Mouse (Mus musculus) spleen, adult 18-20 months (tissue): ENCODE results near the gene Susd3.

Experiments
- DNase-seq, 2 experiments: peaks; one replicate each; pipeline ENCODE4 v3.0.0; 2022; ENCODE audit warnings: mixed read lengths in 2 of 2

Susd3 gene

DNA sequence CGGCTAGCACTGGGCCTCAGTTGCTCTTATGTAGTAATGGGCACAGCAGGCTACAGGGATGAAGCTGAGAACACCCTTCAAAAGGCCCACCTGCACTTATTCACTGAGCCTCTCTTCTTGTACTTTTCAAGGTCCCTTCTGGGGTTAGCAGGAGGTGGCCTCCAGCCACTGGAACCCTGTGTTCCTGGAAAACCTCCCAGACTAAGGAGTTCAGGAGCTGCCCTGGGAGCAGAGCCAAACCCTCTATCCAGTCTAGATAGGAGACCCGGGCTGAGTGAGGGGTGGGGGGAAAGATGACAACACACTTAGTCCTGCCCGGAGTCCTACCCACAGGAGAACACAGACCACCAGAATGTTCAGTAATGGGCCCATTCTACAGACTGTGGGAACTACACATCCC lies 2.5 kb downstream of the Susd3 start:
- DNase-seq, result no peak

DNA sequence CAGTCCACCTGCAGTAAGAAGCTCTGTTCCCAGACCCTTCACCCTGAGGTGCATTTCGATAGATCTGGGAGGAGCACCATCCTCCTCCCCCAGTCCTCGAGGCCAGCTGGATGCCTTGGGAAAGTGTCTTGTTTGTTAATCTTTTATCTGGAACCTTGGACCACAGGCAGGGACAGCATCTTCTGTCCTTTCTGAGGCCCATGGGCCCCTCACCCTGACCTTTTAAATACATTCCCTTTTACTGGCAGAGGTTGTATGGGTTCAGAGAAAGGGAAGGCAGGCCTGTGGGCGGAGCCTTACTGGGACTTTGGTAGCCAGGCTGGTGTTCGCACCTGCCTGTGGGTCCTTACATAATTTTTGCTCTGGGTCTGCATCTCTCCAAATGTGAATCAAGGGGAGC lies 3.3 kb downstream of the Susd3 start:
- DNase-seq, result no peak

DNA sequence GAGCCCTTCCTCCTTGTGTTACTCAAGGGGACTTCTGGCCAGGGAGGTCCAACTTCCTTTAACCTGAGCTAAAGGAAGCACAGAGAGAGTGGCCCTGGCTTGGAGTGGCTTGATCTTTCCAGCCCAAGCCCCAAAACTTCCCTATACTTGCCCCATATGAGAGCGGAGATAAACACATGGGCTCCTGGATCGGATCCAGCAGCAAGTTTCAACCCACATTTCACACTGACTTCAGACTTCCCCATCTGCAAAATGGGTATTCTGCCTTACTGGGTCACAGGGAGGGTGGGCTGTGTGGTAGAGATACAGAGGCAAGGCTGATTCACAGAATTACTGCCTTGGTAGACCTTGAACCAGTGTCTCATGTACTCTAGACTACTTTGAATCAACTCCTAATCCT lies 5.0 kb downstream of the Susd3 start:
- no peak for DNase-seq

DNA sequence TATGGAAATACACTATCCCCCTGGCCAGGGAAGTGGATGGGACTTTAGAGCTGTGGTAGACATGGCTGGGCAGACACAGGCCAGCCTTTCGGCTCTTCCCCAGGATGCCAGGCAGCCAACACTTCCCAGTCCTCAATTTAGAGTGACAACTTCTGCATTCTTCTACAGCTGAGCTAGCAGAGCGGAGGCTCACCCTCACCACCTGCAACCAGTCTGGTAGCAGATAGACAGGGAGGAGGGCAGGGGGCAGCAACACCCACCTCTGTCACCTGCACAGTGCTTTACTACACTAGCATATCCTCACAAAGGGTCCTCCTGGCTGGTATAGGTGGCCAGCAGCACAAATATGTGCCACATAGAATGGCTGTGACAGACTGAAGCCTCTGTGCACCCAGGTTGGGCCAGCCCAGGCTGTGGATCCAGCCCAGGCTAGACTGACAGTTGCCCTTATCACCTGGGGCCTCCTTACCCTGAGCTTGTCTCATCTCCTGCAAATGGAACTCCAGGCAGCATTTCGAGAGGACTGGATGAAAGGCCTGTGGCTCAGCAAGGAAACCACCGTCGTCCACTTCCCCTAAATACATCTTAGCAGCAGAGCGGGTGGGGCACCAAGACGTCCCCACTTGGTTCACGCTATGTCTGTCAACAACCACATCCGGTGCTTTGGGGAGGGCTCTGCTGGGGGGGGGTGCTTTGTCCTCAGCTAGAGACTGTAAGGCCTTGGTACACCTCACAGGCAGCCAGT lies 6.0 kb downstream of the Susd3 start:
- peak; percentile 65 to 82 for DNase-seq

DNA sequence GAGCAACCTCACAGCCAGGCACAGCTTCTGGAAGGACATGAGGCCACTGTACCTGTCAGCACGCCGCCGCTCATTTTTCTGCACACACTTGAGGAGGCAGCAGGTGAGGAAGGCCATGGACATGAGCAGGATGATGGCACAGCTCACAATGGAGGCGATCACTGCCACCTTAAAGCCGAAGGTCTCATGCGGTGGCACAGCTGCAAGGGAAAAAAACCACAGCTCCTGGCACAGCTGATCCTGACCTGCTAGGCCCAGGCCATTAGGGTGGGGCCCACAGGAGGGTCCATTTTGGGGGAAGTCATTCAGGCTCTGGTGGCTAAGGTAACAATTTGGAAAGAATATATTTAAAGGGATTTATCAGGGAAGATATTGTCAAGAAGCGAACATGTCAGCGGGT lies 9.8 kb downstream of the Susd3 start:
- no peak for DNase-seq

DNA sequence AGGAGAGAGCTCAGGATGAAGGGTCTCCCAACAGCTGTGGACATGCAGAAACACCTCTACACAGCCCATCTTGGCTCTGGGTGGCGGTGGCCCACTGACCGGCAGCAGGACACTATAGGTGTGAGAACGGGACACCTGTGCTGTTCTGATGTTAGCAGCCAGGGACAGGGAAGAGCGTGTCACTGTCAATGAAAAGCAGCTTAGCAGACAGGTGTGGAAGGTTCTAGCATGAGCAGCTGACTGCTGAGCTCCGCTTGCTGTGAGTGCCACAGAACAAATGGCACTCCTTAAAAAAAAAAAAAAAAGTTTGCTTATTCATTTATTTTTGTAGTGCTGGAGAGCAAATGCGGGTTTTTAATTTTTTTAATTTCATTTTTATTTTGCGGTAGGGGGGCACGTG lies 10.9 kb downstream of the Susd3 start:
- no peak for DNase-seq

DNA sequence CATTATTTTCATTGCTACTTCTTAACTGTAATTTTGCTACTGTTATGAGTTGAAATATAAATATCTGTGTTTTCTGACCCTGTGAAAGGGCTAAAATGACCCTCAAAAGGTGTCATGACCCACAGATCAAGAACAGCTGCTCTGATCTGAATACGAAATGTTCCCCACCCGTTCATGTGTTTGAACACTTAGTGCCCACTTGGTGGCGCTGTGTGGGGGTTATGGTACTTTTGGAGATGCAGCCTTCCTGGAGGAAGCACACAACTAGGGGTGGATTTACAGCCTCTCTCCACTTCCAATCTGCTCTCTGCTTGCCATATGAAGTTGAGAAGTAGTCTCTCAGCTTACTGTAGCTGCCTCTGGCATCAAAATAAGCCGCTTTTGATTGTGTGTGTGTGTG lies 13.8 kb downstream of the Susd3 start:
- DNase-seq, result no peak

DNA sequence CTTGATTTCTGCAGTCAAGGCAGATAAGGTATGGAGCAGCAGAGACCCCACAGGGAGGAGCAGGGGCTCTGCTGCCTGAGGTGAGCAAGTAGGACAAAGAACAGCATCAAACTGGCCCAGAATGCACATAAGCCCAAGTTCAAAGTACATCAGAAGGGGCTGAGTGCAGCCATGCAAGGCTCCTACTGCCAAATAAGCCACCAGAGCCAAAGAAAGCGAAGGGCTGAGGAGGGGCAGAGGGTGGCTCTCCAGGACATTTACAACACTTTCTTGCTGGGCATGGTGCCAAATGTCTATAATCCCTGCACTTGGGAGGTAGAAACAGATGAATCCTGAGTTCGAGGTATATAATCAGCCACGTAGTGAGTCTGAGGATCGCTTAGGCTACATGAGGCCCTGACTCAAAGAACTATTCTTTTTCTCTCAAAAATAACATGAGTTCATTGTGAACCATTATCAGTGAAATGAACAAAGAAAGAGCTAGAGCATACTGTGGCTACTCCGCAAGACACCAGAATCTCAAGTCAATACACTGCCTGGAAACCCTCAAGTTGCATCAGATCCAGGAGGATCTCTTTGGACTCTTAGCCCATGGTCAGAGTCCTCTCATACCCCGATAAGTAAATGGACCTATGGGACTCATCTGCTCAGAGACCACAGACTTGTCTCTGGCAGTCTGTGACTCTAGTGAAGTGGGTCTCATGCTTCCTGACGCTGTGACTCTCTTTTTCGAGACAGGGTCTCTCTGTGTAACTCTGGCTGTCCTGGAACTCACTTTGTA lies 14.5 kb downstream of the Susd3 start:
- no peak for DNase-seq

DNA sequence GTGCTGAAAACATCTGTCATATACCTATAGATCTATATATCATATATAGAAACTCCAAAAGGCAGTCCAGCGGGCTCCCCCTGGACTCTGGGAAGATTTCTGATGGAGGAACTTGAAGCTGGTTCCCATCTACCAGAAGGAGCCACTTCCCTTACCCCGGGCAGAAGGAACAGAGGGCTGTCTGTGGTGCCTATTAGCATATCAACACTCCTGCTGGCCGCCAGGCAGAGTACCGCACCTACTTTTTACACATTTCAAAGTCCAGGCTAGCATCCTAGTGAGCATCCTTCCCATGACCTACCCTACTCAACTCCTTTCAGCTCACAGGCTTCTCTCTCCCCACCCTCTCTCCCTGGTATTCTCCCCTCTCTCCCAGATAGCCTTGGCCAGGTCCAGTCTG lies 22.9 kb downstream of the Susd3 start:
- DNase-seq, result no peak

DNA sequence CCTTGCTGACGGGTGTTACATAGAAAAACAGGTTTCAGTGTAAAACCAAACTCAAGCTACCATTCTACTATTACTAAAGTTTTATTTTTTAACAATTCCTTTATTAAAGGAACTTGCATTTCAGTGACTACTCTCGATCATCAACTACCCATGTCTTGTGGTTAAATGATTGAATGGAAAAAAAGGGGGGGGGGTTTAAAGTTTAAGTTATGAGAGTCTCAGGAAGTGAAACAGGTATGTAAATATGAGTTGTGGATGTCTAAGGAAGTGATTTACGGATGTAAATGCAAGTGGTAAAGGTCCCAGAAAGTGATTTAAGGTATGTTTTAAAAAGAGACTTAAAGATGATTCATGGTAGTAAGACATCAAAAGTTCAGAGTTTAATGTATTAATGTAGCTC lies 23.3 kb downstream of the Susd3 start:
- no peak for DNase-seq

DNA sequence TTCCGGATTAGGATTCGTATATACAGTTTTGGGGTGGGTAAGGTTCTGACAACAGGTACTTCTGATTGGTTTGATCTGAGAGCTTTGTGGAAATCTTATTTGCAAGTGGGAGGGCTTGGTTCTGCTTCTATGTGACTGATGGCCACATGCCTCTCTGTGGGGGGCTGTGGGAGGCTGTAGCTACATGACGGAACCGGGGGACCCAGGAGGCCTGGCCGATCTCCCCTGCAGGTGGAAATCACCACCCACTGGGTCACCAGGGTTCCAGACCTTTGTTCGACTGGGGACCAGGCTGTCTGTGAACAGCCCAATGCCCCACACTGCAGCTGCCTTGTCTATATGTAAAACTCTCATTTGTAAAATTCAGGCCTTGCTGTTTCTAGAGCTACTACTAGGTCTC lies 23.8 kb downstream of the Susd3 start:
- no peak for DNase-seq

DNA sequence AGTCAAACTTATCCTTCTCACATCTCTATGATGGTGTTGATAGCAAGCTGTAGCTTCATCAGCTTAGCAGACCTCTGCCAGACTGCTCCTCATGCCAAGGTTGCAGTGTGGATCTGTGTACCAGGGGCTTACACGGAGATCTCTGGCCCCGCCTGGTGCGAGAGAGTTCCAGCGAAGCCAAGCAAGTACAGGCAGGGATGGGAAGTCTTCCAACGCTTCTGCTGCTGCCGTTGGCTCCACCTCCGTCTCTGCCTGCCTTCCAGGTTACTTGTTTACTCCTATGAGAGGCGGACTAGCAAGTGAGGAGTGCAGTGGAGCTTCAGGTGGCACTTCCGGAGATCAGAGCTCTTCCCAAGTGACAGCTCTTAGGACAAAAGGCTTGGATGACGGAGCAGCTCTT lies 24.2 kb downstream of the Susd3 start:
- DNase-seq, result no peak

DNA sequence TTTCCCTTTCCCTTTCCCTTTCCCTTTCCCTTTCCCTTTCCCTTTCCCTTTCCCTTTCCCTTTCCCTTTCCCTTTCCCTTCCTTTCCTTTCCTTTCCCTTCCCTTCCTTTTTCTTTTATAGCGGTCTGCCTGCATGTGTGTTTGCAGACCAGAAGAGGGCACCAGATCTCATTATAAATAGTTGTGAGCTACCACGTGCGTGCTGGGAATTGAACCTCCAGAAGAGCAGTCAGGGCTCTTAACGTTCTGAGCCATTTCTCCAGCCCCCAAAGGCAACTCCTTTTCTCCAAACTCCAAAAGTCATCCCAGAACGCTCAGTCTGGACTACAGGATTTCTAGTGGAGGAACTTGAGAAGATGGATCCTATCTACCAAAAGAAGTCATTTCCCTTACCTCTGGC lies 27.6 kb downstream of the Susd3 start:
- no peak for DNase-seq

DNA sequence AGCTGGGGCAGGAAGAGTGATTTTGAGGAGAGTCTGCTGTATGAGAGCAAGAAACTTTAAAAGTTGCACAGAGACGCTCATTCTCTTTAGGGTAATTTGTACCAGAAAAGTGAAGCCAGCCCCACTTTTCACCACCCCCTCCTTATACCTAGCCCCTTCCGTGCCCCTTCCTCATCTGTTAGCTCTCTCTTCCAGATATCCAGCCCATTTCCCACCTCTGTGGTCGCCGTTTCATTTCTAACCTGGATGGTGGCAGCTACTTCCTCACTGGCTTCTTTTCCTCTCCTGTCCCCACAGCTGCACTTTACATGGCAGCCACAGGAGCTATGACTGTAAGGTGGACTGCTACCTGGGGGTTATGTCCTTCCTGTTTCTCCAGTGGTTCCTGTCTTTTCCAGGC lies 29.1 kb downstream of the Susd3 start:
- no peak for DNase-seq

DNA sequence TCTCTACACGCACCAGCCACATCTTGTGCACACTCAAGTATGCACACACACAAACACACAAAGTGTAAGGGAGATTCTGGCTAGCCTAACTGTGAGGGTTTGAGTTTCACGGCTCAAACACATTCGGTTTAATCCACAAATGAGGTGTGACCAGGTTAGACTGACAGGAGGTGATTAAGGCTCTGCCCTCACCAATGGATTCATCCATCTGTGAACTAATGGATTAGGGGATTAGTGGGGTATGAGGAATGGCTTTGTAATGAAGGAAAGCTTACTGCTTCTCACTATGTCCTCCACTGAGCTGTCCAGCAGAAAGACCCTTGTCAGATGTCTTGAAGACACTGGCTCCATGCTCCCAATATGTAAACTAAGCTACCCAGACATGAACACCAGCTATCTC lies 29.9 kb downstream of the Susd3 start:
- no peak for DNase-seq

DNA sequence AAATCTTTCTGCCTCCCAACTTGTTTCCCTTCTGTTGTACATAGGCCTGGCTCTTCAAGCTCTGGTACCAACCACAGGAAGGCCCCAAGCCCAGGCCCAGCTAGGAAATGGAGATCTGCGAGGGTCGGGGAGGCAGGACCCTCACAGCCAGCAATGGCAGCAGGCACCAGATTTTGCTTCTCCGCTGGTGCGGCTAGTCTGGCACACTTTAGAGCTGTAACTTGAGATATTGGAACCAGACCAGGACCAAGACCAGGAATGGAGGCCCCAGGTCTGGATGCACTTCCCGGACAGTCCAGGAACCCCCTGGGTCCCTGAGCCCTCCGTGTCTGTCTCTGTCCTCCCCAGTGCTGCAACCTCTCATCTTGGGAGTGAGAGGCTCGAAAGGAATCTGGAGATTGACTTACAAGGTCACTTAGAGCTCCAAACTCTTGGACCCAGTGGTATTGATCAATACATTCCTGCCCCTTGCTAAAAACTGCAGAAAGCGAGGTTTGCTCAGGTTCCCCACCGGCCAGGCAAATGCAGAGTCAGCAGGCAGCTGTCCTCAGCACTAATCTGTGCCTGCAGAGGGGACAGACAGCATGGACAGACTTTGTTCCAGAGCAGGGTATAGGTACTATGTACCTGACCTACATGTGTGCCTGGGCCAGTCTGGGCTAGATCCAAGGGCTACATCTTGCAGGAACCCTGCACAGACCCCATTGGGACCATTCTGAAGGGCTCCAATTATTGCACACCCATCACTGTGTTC lies 31.5 kb downstream of the Susd3 start:
- DNase-seq, result no peak

DNA sequence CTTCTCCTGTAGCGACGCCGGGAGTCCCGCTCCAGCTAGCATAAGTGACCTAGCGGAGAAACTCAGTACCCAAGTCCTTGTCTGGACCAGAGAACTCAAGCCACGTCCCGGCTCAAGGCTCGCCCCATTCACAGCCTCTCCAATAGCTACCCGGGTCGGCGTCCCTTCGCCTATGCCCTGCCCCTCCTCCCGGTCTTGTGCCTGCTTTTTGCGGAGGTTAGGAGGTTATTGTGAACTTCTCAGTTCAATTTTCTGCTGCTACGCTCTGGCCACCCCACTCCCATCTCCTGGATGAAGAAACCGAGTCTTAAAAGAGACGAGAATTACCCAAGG lies 32.3 kb downstream of the Susd3 start:
- no peak for DNase-seq

DNA sequence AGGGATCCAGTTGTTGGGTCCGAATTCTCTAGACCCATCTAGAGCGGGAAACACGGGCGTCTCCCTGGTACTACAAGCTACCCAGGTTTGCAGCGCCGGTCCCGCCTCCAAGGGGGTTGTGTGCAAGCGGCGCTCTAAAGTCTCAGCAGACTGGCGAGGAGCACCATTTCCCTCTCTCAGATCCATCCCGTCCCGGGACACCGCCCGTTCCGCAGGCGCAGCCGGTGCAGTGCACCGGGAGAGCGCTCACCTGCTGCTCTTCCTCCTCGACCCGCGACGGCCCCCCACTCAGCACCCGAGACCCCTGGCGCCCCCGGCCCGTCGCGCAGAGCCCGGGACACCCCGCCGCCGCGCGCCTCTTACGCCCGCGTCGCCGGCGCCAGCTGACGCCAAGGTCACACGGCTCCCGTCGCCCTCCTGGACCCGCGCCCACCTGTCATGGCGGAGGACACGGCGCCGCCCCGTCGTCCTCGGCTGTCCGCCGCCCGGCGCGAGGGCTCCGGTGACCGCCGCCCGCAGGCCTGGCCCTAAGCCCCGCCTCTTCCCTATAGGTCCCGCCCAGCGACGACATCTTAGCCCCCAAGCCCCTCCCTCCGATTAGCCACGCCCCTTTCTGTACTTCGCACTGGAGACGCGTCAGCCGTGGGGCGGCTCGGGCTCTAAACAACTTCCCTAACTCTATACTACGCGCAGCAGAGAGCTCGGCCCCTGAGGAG lies 32.8 kb downstream of the Susd3 start, which contains the start of gene Card19:
Gene Card19, minus strand, starts transcription at position 534 of the 716 bp plus-strand sequence.
- peak; percentile 98 to 99 for DNase-seq

DNA sequence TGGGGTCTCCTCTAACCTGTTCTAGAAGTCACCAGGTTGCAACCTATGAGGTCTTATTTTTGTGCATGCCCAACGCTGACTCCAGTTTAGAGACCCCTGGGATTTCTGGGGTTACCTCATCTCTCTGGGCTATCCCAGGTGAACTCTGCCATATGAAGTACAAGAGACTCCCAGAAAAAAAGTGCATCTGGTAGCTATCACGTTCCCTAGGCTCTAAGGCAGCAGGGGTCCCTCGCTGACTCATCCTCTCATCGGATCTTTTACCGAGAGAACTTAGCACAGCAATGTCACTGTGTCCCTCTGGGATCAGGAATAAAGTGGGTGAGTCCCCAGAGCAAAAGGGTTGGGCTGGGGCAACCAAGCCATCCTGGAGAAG lies 33.4 kb downstream of the Susd3 start:
- DNase-seq, result no peak

DNA sequence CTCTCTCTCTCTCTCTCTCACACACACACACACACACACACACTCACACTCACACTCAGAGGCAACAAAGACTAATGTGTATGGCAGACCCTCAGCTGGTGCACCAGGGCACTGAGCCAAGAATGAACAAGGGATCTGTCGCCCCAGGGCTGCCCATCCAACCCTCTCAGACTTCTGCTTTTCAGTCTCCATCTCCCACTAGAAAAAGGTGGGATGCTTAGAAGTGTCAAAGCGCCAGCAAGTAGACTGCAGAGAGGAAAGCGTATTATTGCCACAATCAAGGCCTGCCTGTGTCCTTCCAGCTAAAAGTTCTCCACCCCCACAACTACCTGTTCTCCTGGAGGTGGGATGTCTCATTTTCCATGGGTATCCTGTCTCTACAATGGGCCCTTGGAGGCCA lies 34.1 kb downstream of the Susd3 start:
- no peak for DNase-seq

DNA sequence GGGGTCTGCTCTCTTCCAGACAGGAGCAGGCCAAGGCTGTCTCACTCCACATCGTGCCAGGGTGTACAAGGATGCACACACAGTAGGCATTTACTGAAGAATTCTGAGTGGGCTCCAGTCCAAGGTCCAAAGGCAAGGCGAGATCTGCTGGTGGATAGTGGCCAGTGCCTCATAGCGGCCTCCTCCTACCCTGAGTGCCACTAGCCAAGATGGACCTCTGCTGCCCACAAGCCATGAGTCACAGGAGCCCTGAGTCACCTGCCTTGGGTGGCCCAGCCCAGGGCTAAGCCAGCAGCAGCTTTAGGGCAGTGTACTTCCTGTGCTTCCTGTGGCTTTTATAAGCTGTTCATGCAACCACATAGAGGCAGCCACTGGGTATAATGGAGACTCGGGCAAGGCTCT lies 35.0 kb downstream of the Susd3 start:
- DNase-seq, result no peak

DNA sequence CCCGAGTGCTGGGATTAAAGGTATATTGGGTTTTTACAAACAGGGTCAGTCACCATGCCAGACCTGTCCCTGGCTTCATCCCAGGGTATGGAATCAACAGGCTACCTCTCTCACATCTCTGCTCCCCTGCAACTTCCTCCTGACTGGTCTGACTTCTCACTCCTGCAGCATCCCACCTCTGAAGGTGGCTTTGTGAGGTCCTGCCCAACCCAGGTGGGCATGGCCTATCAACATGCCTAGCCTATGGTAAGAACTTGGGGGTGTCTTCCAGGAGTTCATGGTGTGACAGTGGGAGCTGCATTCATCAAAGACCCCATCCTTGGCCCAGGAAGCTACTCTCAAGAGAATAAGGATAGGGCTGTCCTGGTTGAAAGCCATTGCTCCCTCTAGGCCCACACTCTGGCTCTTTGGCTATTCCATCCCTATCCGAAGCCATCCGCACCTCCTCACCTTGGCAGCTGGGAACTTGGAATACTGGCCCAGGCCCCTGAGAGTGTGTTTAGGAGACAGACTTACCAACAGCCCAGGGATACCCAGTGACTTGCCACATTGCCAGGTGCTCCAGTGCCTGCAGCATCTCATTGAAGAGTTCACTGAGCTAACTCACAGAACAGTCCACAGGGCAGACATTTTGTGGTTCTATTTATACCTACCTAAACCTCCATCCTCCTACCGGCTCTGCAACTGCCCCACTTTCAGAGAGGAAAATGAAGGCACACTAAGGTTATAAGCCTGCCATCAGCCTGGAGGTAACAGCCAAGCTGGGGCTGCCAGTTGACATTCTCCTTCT lies 35.6 kb downstream of the Susd3 start:
- no peak for DNase-seq

DNA sequence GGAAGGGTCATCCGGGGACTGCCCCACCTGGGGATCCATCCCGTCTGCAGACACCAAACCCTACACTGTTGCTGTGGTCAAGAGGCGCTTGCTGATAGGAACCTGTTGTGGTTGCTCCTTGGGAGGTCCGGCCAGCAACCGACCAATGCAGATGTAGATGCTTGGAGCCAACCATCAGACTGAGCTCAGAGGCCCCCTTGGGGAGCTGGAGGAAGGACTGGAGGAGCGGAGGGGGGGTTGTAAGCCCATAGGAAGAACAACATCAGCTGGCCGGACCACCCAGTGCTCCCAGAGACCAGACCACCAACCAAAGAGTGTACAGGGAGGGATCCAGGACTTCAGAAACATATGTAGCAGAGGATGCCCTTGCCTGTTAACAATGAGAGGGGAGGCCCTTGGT lies 39.2 kb downstream of the Susd3 start:
- no peak for DNase-seq
